ENCODE assay signal across 10 mouse cellular contexts in genomic region chr17:26971247-26971905, GRCm38 (mm10). TPM values are rescaled to one million over a fixed set of nuclear protein-coding genes. Genes with fewer than 3 reads are reported as not detected.
DNase-seq lines count a peak whose midpoint lies in the region; ATAC-seq and TF ChIP-seq lines count a peak whose summit lies in the region.
"Had no signal": no experiment of that assay in that cellular context is flagged by ENCODE, and none has a peak within 500 bp of the region (broad histone marks: within the 10 kb centered on the region; RNA-seq: fewer than 3 reads in every experiment).

No protein-coding gene starts in this region.

- TF ChIP-seq CTCF in testis, adult 2 months (IDR thresholded peaks at IDR 0.05; ENCODE audit: control insufficient read depth, insufficient read depth, insufficient replicate concordance, low read depth, low read length): no peak

- H3K4me1 ChIP-seq in heart, embryonic 14.5 days (ENCODE audit: control insufficient read depth in 2 of 2, insufficient read depth in 2 of 2, low read length in 2 of 2): peaks cover 3 to 27% of the 10 kb centered on the region in 2 experiments
- peaks cover 16% of the 10 kb centered on the region for H3K4me1 ChIP-seq in testis, adult 2 months (ENCODE audit: control insufficient read depth, insufficient read depth, low read length)
- H3K4me1 ChIP-seq in liver, embryonic 12.5 days: peaks cover 55% of the 10 kb centered on the region

- H3K27me3 ChIP-seq in heart, embryonic 14.5 days (ENCODE audit: control insufficient read depth, insufficient read depth, low read length): no peaks in the 10 kb centered on the region
- H3K27me3 ChIP-seq in testis, adult 2 months (ENCODE audit: control insufficient read depth, insufficient read depth, low read length): no peaks in the 10 kb centered on the region
- no peaks in the 10 kb centered on the region for H3K27me3 ChIP-seq in liver, embryonic 12.5 days (replicated peaks)

- H3K4me2 ChIP-seq in heart, embryonic 14.5 days (ENCODE audit: low read length): peak overlapping the region; percentile 94; the same call in 1 of the 2 replicates
- peak overlapping the region; percentile 97 for H3K4me2 ChIP-seq in liver, embryonic 12.5 days

- intact Hi-C loops in heart, postnatal 25 days (cut with DNase I): loop anchor here (10.0 kb wide), 1 partner anchor 57 kb away; the partner anchor contains the start of gene Kifc5b

- H3K36me3 ChIP-seq in heart, embryonic 14.5 days (ENCODE audit: control insufficient read depth, insufficient read depth, low read length): peaks cover 44% of the 10 kb centered on the region
- H3K36me3 ChIP-seq in testis, adult 2 months (ENCODE audit: control insufficient read depth, insufficient read depth, low read length): peaks cover 3% of the 10 kb centered on the region
- peaks cover 35% of the 10 kb centered on the region for H3K36me3 ChIP-seq in liver, embryonic 12.5 days

- H3K9ac ChIP-seq in heart, embryonic 14.5 days (ENCODE audit: low read length): peak overlapping the region; percentile 89
- peak overlapping the region; percentile 88 for H3K9ac ChIP-seq in liver, embryonic 12.5 days

- WGBS in heart, embryonic 14.5 days: 57% methylated on average over 7 of the region's 8 CpGs
- WGBS in liver, embryonic 12.5 days (ENCODE audit: insufficient replicate concordance): 66% methylated on average over 7 of the region's 8 CpGs

- H3K27ac ChIP-seq in heart, embryonic 14.5 days (replicated peaks in 1 of 2; ENCODE audit: control insufficient read depth in 1 of 2, insufficient read depth in 1 of 2, low read depth in 2 of 2, low read length in 2 of 2): no peak overlapping the region
- H3K27ac ChIP-seq in testis, adult 2 months (ENCODE audit: control insufficient read depth, insufficient read depth, low read depth, low read length): peak overlapping the region; percentile 23; the same call in 1 of the 2 replicates
- peak overlapping the region; percentile 87; the same call in 1 of the 2 replicates for H3K27ac ChIP-seq in liver, embryonic 12.5 days

- H3K9me3 ChIP-seq in heart, embryonic 14.5 days (ENCODE audit: control insufficient read depth, low read length): no peaks in the 10 kb centered on the region
- H3K9me3 ChIP-seq in liver, embryonic 12.5 days (replicated peaks): no peaks in the 10 kb centered on the region

- TF ChIP-seq POLR2A in testis, adult 2 months (IDR thresholded peaks at IDR 0.05; ENCODE audit: control insufficient read depth, low read depth, low read length): no peak

- no peak for ATAC-seq in heart, embryonic 14.5 days (ENCODE audit: insufficient number of reproducible peaks, insufficient read depth, low FRiP score, low read depth)
- ATAC-seq in liver, embryonic 12.5 days: no peak

- no peak overlapping the region for H3K4me3 ChIP-seq in heart, embryonic 14.5 days (ENCODE audit: control insufficient read depth in 1 of 2, insufficient read depth in 1 of 2, low read depth in 1 of 2, low read length in 2 of 2)
- peak overlapping the region; percentile 72 for H3K4me3 ChIP-seq in testis, adult 2 months (ENCODE audit: control insufficient read depth, low read depth, low read length)
- peak overlapping the region; percentile 84 for H3K4me3 ChIP-seq in liver, embryonic 12.5 days

- no peak for DNase-seq in heart, postnatal 25 days (ENCODE audit: low spot score)
- DNase-seq in testis, postnatal 10 days (ENCODE audit: low spot score): no peak
- DNase-seq in adrenal gland, postnatal 25 days: no peak
- DNase-seq in ovary, adult 18-20 months (ENCODE audit: low spot score): no peak
- no peak for DNase-seq in adrenal gland, postnatal 36 days
- DNase-seq: adrenal gland, postnatal 14 days; gastrocnemius, postnatal 25 days had no signal

RNA-seq across cellular contexts. Expression of gene Zbtb9, which starts 1.6 kb away (rescaled TPM):
- 6.8 TPM in 2 replicates for polyA plus RNA-seq in heart, embryonic 14.5 days (2014; fragmentation: Nextera tagmentation; extraction: Ambion mirVana)
- 1 to 10 TPM; 2.9 to 3.8 TPM for total RNA-seq in heart, postnatal 25 days (2021)
- 9.8 and 11.9 TPM in 2 replicates for polyA plus RNA-seq in testis, adult 2 months (2012; rRNA removed)
- polyA plus RNA-seq in liver, embryonic 12.5 days (2016; fragmentation: Nextera tagmentation; extraction: Ambion mirVana): 8.9 and 9.2 TPM in 2 replicates
- total RNA-seq in adrenal gland, postnatal 25 days (2021): 5.1 and 8.0 TPM in 2 replicates
- 10 to 100 TPM in 1 of 2 experiments, 1 to 10 TPM in 1; 9.9 to 10.5 TPM for total RNA-seq in adrenal gland, postnatal 36 days (2021)

RNA-seq across cellular contexts. Expression of gene Syngap1, which starts 30.3 kb away (rescaled TPM):
- polyA plus RNA-seq in heart, embryonic 14.5 days (2014; fragmentation: Nextera tagmentation; extraction: Ambion mirVana): 1.5 TPM in 2 replicates
- 1 to 10 TPM; 5.3 to 5.5 TPM for total RNA-seq in heart, postnatal 25 days (2021)
- 109 and 113 TPM in 2 replicates for polyA plus RNA-seq in testis, adult 2 months (2012; rRNA removed)
- polyA plus RNA-seq in liver, embryonic 12.5 days (2016; fragmentation: Nextera tagmentation; extraction: Ambion mirVana): 0.29 and 0.36 TPM in 2 replicates
- 25.9 and 26.7 TPM in 2 replicates for total RNA-seq in adrenal gland, postnatal 25 days (2021)
- total RNA-seq in adrenal gland, postnatal 36 days (2021): 10 to 100 TPM; 11.4 to 18.6 TPM

RNA-seq across cellular contexts. Expression of gene Cuta, which starts 32.0 kb away (rescaled TPM):
- 156 and 173 TPM in 2 replicates for polyA plus RNA-seq in heart, embryonic 14.5 days (2014; fragmentation: Nextera tagmentation; extraction: Ambion mirVana)
- 10 to 100 TPM; 91.4 to 92.5 TPM for total RNA-seq in heart, postnatal 25 days (2021)
- 24.0 and 30.9 TPM in 2 replicates for polyA plus RNA-seq in testis, adult 2 months (2012; rRNA removed)
- polyA plus RNA-seq in liver, embryonic 12.5 days (2016; fragmentation: Nextera tagmentation; extraction: Ambion mirVana): 119 and 129 TPM in 2 replicates
- total RNA-seq in adrenal gland, postnatal 25 days (2021): 150 and 153 TPM in 2 replicates
- total RNA-seq in adrenal gland, postnatal 36 days (2021): 100 to 1,000 TPM; 129 to 165 TPM

RNA-seq across cellular contexts. Expression of gene Phf1, which starts 38.5 kb away (rescaled TPM):
- 5.2 and 8.0 TPM in 2 replicates for polyA plus RNA-seq in heart, embryonic 14.5 days (2014; fragmentation: Nextera tagmentation; extraction: Ambion mirVana)
- total RNA-seq in heart, postnatal 25 days (2021): 10 to 100 TPM; 10.8 to 12.3 TPM
- 132 and 136 TPM in 2 replicates for polyA plus RNA-seq in testis, adult 2 months (2012; rRNA removed)
- 2.7 TPM in 2 replicates for polyA plus RNA-seq in liver, embryonic 12.5 days (2016; fragmentation: Nextera tagmentation; extraction: Ambion mirVana)
- total RNA-seq in adrenal gland, postnatal 25 days (2021): 29.8 and 44.1 TPM in 2 replicates
- 10 to 100 TPM; 34.2 to 37.9 TPM for total RNA-seq in adrenal gland, postnatal 36 days (2021)

RNA-seq across cellular contexts. Expression of gene Kifc5b, which starts 54.5 kb away (rescaled TPM):
- polyA plus RNA-seq in heart, embryonic 14.5 days (2014; fragmentation: Nextera tagmentation; extraction: Ambion mirVana): 4.2 and 5.0 TPM in 2 replicates
- under 1 TPM; 0.44 to 0.48 TPM for total RNA-seq in heart, postnatal 25 days (2021)
- polyA plus RNA-seq in testis, adult 2 months (2012; rRNA removed): 6.5 TPM in 2 replicates
- 6.6 and 8.1 TPM in 2 replicates for polyA plus RNA-seq in liver, embryonic 12.5 days (2016; fragmentation: Nextera tagmentation; extraction: Ambion mirVana)
- 3.5 and 4.0 TPM in 2 replicates for total RNA-seq in adrenal gland, postnatal 25 days (2021)
- 1 to 10 TPM; 1.7 to 1.9 TPM for total RNA-seq in adrenal gland, postnatal 36 days (2021)

Comparison
In these comparisons a context has a peak if more than half of its experiments do, and no peak if none do; other contexts are left out.
1. H3K27ac ChIP-seq: peak in testis, adult 2 months (single experiment) and liver, embryonic 12.5 days (single experiment); none in heart, embryonic 14.5 days (0 of 2).
2. H3K4me3 ChIP-seq: peak in testis, adult 2 months (single experiment) and liver, embryonic 12.5 days (single experiment); none in heart, embryonic 14.5 days (0 of 2).